ENCODE assay signal across 14 mouse cellular contexts in genomic region chr14:18350680-18351079, GRCm38 (mm10).
"Had no signal": no experiment of that assay in that cellular context is flagged by ENCODE, and none has a peak within 500 bp of the region (broad histone marks: within the 10 kb centered on the region; RNA-seq: fewer than 3 reads in every experiment).

No protein-coding gene starts in this region.

- ATAC-seq: midbrain, embryonic 16.5 days had no signal

- H3K27ac ChIP-seq: layer of hippocampus, adult 2 months; limb, embryonic 13.5 days; liver, embryonic 14.5 days; neural tube, embryonic 13.5 days; stomach, embryonic 15.5 days had no signal

- H3K4me3 ChIP-seq: layer of hippocampus, adult 2 months; limb, embryonic 13.5 days; neural tube, embryonic 13.5 days; stomach, embryonic 15.5 days had no signal

- H3K36me3 ChIP-seq: limb, embryonic 13.5 days; neural tube, embryonic 13.5 days; stomach, embryonic 15.5 days had no signal

- DNase-seq: kidney, adult 18-20 months; kidney, postnatal 10 days; kidney, postnatal 4 days; left cerebral cortex, postnatal 4 days; lung, adult 18-20 months; lung, postnatal 36 days; retina, postnatal 1 day; right cerebral cortex, postnatal 4 days had no signal

- H3K9ac ChIP-seq: limb, embryonic 13.5 days; liver, embryonic 14.5 days; neural tube, embryonic 13.5 days; stomach, embryonic 15.5 days had no signal

- H3K4me1 ChIP-seq: limb, embryonic 13.5 days; neural tube, embryonic 13.5 days; stomach, embryonic 15.5 days had no signal

- H3K27me3 ChIP-seq: limb, embryonic 13.5 days; neural tube, embryonic 13.5 days; stomach, embryonic 15.5 days had no signal

- H3K4me2 ChIP-seq: limb, embryonic 13.5 days; neural tube, embryonic 13.5 days; stomach, embryonic 15.5 days had no signal

- H3K9me3 ChIP-seq: limb, embryonic 13.5 days; neural tube, embryonic 13.5 days; stomach, embryonic 15.5 days had no signal
